Mouse (Mus musculus): ENCODE data around the gene Chrng. TPM values are rescaled to one million over a fixed set of nuclear protein-coding genes. Genes with fewer than 3 reads are reported as not detected.

Gene Chrng
- polyA plus RNA-seq, 1 experiment from 2014 or later, result 5.7 TPM

- 20% methylated on average over 17 of the region's 17 CpGs for WGBS
- no peak overlapping the region for H3K4me2 ChIP-seq (ENCODE audit: low read depth, low read length)
Observed at GRCm38 (mm10) chr1:87206339-87206738, 1.9 kb downstream of the Chrng start.

GRCm38 (mm10) chr1:87211431-87211830 is 7.0 kb downstream of the Chrng start:
- peaks cover 16% of the 10 kb centered on the region for H3K4me1 ChIP-seq (ENCODE audit: control insufficient read depth, insufficient read depth, low read length)
- no peak for ATAC-seq (ENCODE audit: insufficient read depth, low FRiP score)
- no peak overlapping the region for H3K4me3 ChIP-seq (replicated peaks; ENCODE audit: low read length)
- H3K27me3 ChIP-seq (ENCODE audit: control insufficient read depth, insufficient read depth, low read length), result peaks cover 10% of the 10 kb centered on the region; the same call in 1 of the 2 replicates
- WGBS, result 82% methylated on average over 4 of the region's 4 CpGs
- H3K9ac ChIP-seq (ENCODE audit: low read length), result no peak overlapping the region
- no peaks in the 10 kb centered on the region for H3K36me3 ChIP-seq (ENCODE audit: control insufficient read depth, insufficient read depth, low read length)
- no peak overlapping the region for H3K4me2 ChIP-seq (ENCODE audit: low read depth, low read length)
- no peak overlapping the region for H3K27ac ChIP-seq (ENCODE audit: low read length)
- H3K9me3 ChIP-seq (replicated peaks; ENCODE audit: control insufficient read depth, low read length), result no peaks in the 10 kb centered on the region

More at GRCm38 (mm10) chr1:87206339-87206738, 1.9 kb downstream of the Chrng start:
- Histone ChIP-seq H3K9me3 (replicated peaks; ENCODE audit: control insufficient read depth, low read length) (no peaks in the 10 kb centered on the region), H3K4me3 (replicated peaks; ENCODE audit: low read length) (no peak overlapping the region), H3K4me1 (ENCODE audit: control insufficient read depth, insufficient read depth, low read length) (0 out of 2 replicates have a peak, but pooled peaks cover 5% of the 10 kb centered on the region), H3K36me3 (ENCODE audit: control insufficient read depth, insufficient read depth, low read length) (no peaks in the 10 kb centered on the region), H3K9ac (ENCODE audit: low read length) (no peak overlapping the region), H3K27me3 (ENCODE audit: control insufficient read depth, insufficient read depth, low read length) (peaks cover 18% of the 10 kb centered on the region; the same call in 1 of the 2 replicates), H3K27ac (ENCODE audit: low read length) (no peak overlapping the region)
- ATAC-seq (ENCODE audit: insufficient read depth, low FRiP score), result no peak

GRCm38 (mm10) chr1:87213735-87214704 is 9.6 kb downstream of the Chrng start, which contains the start of gene Eif4e2:
Eif4e2 (plus strand) TSS chr1:87213914.
- ATAC-seq (ENCODE audit: insufficient read depth, low FRiP score), result peak; percentile 96
- H3K4me1 ChIP-seq (ENCODE audit: control insufficient read depth, insufficient read depth, low read length), result peaks cover 16% of the 10 kb centered on the region
- H3K9me3 ChIP-seq (replicated peaks; ENCODE audit: control insufficient read depth, low read length), result no peaks in the 10 kb centered on the region
- peak within 1 kb of the TSS; percentile 80 for H3K4me2 ChIP-seq (ENCODE audit: low read depth, low read length)
- under 1% methylated on average over 94 of the region's 99 CpGs for WGBS
- no peaks in the 10 kb centered on the region for H3K36me3 ChIP-seq (ENCODE audit: control insufficient read depth, insufficient read depth, low read length)
- peak within 1 kb of the TSS; percentile 100 for H3K9ac ChIP-seq (ENCODE audit: low read length)
- peak within 1 kb of the TSS; percentile 99 for H3K27ac ChIP-seq (ENCODE audit: low read length)
- H3K27me3 ChIP-seq (ENCODE audit: control insufficient read depth, insufficient read depth, low read length), result no peaks in the 10 kb centered on the region
- peak within 1 kb of the TSS; percentile 86 for H3K4me3 ChIP-seq (replicated peaks; ENCODE audit: low read length)

GRCm38 (mm10) chr1:87214748-87215147 is 10.3 kb downstream of the Chrng start:
- no peaks in the 10 kb centered on the region for H3K27me3 ChIP-seq (ENCODE audit: control insufficient read depth, insufficient read depth, low read length)
- peak overlapping the region; percentile 86 for H3K4me3 ChIP-seq (replicated peaks; ENCODE audit: low read length)
- H3K4me2 ChIP-seq (ENCODE audit: low read depth, low read length), result peak overlapping the region; percentile 80
- no peaks in the 10 kb centered on the region for H3K36me3 ChIP-seq (ENCODE audit: control insufficient read depth, insufficient read depth, low read length)
- ATAC-seq (ENCODE audit: insufficient read depth, low FRiP score), result no peak
- no peaks in the 10 kb centered on the region for H3K9me3 ChIP-seq (replicated peaks; ENCODE audit: control insufficient read depth, low read length)
- peaks cover 16% of the 10 kb centered on the region for H3K4me1 ChIP-seq (ENCODE audit: control insufficient read depth, insufficient read depth, low read length)
- H3K27ac ChIP-seq (ENCODE audit: low read length), result peak overlapping the region; percentile 99
- WGBS, result 7% methylated on average over 4 of the region's 4 CpGs
- H3K9ac ChIP-seq (ENCODE audit: low read length), result peak overlapping the region; percentile 100

- no peak for ATAC-seq (ENCODE audit: insufficient read depth, low FRiP score)
- WGBS, result 60% methylated on average over 3 of the region's 3 CpGs
- H3K4me1 ChIP-seq (ENCODE audit: control insufficient read depth, insufficient read depth, low read length), result peaks cover 16% of the 10 kb centered on the region
- no peaks in the 10 kb centered on the region for H3K9me3 ChIP-seq (replicated peaks; ENCODE audit: control insufficient read depth, low read length)
- H3K4me2 ChIP-seq (ENCODE audit: low read depth, low read length), result no peak overlapping the region
- peaks cover 8% of the 10 kb centered on the region; the same call in 1 of the 2 replicates for H3K36me3 ChIP-seq (ENCODE audit: control insufficient read depth, insufficient read depth, low read length)
- no peak overlapping the region for H3K4me3 ChIP-seq (replicated peaks; ENCODE audit: low read length)
- no peaks in the 10 kb centered on the region for H3K27me3 ChIP-seq (ENCODE audit: control insufficient read depth, insufficient read depth, low read length)
- no peak overlapping the region for H3K9ac ChIP-seq (ENCODE audit: low read length)
- H3K27ac ChIP-seq (ENCODE audit: low read length), result no peak overlapping the region
Observed at GRCm38 (mm10) chr1:87217938-87218337, 13.5 kb downstream of the Chrng start.

- Histone ChIP-seq H3K27ac (ENCODE audit: low read length) (no peak overlapping the region), H3K36me3 (ENCODE audit: control insufficient read depth, insufficient read depth, low read length) (peaks cover 30% of the 10 kb centered on the region; the same call in 1 of the 2 replicates), H3K27me3 (ENCODE audit: control insufficient read depth, insufficient read depth, low read length) (no peaks in the 10 kb centered on the region), H3K9ac (ENCODE audit: low read length) (no peak overlapping the region), H3K4me3 (replicated peaks; ENCODE audit: low read length) (no peak overlapping the region), H3K9me3 (replicated peaks; ENCODE audit: control insufficient read depth, low read length) (no peaks in the 10 kb centered on the region), H3K4me2 (ENCODE audit: low read depth, low read length) (no peak overlapping the region), H3K4me1 (ENCODE audit: control insufficient read depth, insufficient read depth, low read length) (no peaks in the 10 kb centered on the region)
- 94% methylated on average over 8 of the region's 8 CpGs for WGBS
- no peak for ATAC-seq (ENCODE audit: insufficient read depth, low FRiP score)
Observed at GRCm38 (mm10) chr1:87225739-87226138, 21.3 kb downstream of the Chrng start.

GRCm38 (mm10) chr1:87226409-87227159 is 22.1 kb downstream of the Chrng start:
- Histone ChIP-seq H3K4me2 (ENCODE audit: low read depth, low read length) (no peak overlapping the region), H3K9me3 (replicated peaks; ENCODE audit: control insufficient read depth, low read length) (no peaks in the 10 kb centered on the region), H3K27ac (ENCODE audit: low read length) (no peak overlapping the region), H3K4me3 (replicated peaks; ENCODE audit: low read length) (no peak overlapping the region), H3K36me3 (ENCODE audit: control insufficient read depth, insufficient read depth, low read length) (peaks cover 26% of the 10 kb centered on the region; the same call in 1 of the 2 replicates), H3K4me1 (ENCODE audit: control insufficient read depth, insufficient read depth, low read length) (no peaks in the 10 kb centered on the region), H3K27me3 (ENCODE audit: control insufficient read depth, insufficient read depth, low read length) (no peaks in the 10 kb centered on the region), H3K9ac (ENCODE audit: low read length) (no peak overlapping the region)
- WGBS, result 97% methylated on average over 1 of the region's 1 CpGs
- ATAC-seq (ENCODE audit: insufficient read depth, low FRiP score), result no peak

GRCm38 (mm10) chr1:87227160-87227550 is 22.7 kb downstream of the Chrng start:
- no peak for ATAC-seq (ENCODE audit: insufficient read depth, low FRiP score)
- Histone ChIP-seq H3K4me1 (ENCODE audit: control insufficient read depth, insufficient read depth, low read length) (no peaks in the 10 kb centered on the region), H3K4me2 (ENCODE audit: low read depth, low read length) (no peak overlapping the region)

More at GRCm38 (mm10) chr1:87227160-87227550, 22.7 kb downstream of the Chrng start:
- 93% methylated on average over 3 of the region's 3 CpGs for WGBS
- Histone ChIP-seq H3K9ac (ENCODE audit: low read length) (no peak overlapping the region), H3K36me3 (ENCODE audit: control insufficient read depth, insufficient read depth, low read length) (peaks cover 23% of the 10 kb centered on the region; the same call in 1 of the 2 replicates), H3K27ac (ENCODE audit: low read length) (no peak overlapping the region), H3K9me3 (replicated peaks; ENCODE audit: control insufficient read depth, low read length) (no peaks in the 10 kb centered on the region), H3K4me3 (replicated peaks; ENCODE audit: low read length) (no peak overlapping the region), H3K27me3 (ENCODE audit: control insufficient read depth, insufficient read depth, low read length) (no peaks in the 10 kb centered on the region)
